Mouse (Mus musculus) 416B (cell line): ENCODE results near the gene Ntm.

ENCODE experiments used
- DNase-seq: peaks from one replicate; pipeline ENCODE4 v3.0.0; 2011; ENCODE audit warnings: low read depth

Gene Ntm

GRCm38 (mm10) chr9:29802071-29802705 is 160.8 kb downstream of the Ntm start:
- no peak for DNase-seq

GRCm38 (mm10) chr9:29796281-29796680 is 166.7 kb downstream of the Ntm start:
- DNase-seq: no peak

DNA sequence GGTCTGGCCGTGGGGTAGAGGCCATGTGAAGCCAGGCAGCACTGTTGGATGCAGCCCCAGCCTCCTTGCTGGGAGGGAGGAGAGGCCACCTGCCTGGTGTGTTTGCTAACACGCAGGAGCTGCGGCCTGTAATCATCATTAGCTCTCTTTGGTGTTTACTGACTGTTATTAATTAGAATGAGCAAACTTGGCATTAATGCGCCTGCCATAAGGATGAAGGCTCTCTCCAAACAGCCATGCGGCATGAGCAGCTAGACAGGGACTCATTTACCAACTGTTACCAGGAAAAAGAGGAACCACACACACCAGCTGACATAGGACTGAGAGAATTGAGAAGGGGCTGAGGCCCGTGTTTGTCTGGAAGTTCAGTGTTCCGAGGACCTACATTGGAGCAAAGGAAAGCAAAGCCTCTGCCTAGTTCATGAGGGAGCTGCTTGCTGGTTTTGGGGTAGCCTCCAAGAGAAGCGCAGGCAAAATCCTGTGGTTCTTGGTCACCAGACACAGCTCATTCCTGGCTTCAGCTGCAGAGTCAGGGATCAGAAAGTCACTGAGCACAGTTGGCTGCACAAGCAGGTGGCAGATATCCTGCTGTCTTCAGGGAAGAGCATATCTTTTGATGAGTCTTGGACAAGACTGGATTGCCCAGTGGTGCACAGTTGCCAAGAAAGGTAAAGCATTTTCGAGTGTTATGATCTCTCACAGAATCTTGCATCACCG is 171.6 kb downstream of the Ntm start:
- no peak for DNase-seq

- DNase-seq: no peak
Measured at GRCm38 (mm10) chr9:29790017-29790416, 172.9 kb downstream of the Ntm start.

- DNase-seq: no peak
Measured at GRCm38 (mm10) chr9:29788855-29789254, 174.1 kb downstream of the Ntm start.

DNA sequence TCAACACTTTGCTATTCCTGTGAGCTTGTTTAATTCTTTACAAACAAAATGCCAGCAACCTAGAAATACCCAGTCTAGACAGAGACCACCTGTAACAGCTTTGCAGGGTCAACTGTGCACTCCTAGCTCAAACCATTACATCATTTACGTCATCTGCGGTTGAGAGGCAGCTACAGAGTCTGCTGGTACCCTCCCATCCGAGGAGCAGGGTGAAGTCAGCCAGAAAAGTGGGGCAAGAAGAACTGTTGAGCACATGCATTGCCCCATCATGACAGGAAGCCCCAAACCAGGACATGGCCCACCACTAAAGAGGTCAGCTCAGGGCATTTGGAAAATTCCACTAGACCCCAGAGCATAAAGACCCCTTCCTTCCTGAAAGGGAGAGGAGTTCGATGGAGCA is 175.5 kb downstream of the Ntm start:
- DNase-seq: no peak

DNA sequence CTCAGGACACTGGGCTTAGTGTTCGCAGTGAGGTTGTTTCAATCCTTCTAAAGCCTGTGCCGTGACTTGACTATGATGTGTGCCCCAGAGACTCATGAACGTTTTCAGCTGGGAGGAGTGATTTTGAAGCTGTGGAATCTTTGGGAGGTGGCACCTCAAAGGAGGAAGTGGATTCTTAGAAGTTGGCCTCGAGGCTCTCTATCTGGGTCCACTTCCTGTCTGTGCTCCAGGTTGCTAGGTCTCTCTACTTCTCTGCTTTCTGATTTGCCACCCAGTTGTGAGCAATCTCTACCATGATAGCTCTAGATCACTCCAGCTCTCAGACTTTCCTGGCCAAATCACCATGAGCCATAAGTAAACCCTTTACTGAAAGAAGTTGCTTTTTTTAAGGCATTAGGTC is 180.2 kb downstream of the Ntm start:
- no peak for DNase-seq

GRCm38 (mm10) chr9:29779739-29780138 is 183.2 kb downstream of the Ntm start:
- DNase-seq: no peak

- DNase-seq: no peak
Measured at GRCm38 (mm10) chr9:29776951-29777350, 186.0 kb downstream of the Ntm start.

DNA sequence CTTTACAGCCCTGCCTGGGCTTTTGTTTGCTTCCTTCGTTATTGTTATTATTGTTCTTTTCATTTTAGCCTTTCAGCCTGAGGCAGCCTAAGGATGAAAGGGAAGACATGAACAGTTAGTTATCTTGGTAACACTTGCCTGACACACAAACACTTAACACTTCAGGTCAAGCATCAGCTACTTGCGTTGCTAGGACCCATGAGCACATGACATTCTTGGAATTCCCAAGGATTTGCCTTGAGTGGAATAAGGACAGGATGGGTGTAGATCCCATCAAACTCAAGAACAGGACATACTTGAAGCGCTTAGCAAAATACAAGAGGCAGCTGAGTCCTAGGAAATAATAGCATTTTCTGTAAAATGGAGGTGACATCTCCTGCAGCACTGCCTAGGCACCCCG is 186.4 kb downstream of the Ntm start:
- no peak for DNase-seq

DNA sequence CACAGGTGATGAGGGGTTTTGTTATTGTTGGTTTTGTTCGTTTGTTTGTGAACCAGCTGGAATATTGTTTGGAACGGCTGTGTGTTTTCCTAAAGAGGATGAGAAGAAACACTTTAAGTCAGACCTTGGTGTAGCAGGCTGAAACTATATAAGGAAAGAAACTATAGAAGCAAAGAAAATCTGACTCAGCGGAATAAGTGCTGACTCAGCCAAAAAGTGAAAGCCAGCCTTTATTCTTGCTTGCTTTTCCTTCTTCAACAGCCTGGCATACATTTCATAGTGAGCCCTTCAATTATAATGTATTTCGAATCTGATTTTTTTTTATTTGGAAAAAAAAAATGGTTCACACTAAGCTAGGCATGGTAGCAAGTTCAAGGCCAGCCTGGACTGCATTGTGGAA is 186.9 kb downstream of the Ntm start:
- DNase-seq: no peak

GRCm38 (mm10) chr9:29772625-29773388 is 190.1 kb downstream of the Ntm start:
- no peak for DNase-seq

DNA sequence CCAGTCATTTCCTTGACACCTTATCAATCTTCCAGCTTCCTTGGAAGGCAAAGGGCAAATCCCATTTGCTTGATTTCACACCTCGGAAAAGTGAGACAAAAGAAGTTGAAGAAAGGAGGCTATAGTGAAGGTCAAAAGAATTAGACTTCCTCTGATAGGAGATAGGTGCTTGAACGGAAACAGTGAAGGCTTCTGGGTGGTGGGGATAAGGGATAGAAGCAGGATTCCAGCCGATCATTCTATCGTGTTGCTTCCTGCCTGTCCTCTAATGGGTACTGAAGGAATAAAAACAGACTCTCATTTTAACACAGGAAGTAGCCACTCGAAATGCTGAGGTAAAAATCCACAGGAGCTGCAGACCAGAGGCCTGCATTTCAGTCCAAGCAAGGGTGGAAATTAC is 191.1 kb downstream of the Ntm start:
- DNase-seq: no peak

DNA sequence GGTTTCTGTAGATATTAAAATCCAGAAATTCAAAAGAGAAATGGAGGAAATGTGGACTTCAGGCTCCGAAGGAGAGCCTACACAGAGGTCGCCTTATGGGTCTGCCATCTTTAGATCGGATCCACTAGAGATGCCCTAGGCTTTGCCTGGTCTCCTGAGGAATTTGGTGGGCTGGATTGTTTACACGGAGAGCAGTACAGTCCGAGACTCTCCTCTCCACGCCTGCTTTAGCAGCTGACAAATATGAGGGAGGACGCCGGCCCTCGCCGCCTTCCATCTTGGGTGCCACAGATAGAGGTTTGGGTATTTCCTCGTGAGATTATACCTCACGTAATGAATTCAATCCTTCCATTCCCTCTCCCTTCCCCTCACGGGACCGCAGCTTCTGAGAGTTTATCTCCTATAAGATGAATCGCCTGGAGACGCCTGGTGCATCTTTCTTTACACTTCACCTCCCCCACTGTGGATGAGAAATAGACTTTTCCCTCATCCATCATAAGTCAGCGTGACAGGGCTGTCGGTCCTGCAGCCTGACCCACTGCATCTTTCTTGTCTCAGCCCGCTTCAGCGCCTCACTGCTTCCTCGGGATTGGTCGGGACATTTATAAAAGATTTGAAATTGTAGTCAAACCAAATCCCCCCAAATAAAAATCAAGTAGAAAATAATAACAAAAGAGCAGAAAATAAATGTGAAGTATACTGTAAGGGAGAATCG is 191.7 kb downstream of the Ntm start:
- DNase-seq: no peak

- no peak for DNase-seq
Measured at GRCm38 (mm10) chr9:29769361-29769760, 193.6 kb downstream of the Ntm start.

DNA sequence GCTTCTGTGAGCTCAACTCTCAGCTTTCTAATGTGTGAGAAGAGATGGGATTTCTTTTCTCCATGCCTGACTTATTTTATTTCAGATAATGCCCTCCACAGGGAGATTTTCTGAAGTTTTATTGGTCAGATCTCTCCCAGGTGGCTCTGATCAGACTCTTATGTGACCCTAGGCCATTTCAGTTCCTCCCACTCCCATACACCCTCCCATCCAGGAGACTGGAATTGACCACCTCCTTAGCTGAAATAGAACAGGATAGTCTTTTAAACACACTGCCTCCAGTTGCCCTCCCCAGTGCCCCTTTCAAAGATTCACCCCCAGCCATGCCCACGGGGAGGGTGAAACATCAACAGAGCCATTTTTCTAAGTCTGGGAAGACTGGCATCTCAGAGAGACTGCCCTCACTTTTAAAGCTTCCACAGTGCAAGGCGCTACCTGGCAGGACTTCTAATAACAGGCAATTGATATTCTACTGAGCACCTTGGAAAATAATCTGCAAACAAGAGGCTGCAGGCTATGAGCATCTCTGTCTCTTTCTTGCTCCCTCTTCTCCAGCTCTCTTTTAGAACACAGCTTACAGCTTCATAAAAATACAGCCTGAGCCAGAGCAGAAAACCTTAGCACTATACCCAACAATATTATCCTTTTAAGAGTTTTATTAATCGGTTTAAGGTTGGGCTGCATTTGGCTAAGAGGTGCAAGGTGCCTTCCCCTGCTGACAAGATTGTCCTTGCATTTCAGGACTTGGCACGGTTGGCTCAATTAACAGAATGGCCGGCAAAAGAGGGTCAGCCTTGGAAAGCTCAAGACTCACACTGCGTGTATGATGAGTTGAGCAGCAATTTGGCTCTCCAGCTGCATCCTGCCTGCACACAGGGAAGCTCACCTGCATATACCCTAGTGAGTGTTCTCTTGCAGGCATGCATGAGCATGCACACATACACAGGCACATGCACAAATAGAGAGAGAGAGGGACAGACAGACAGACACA is 196.7 kb downstream of the Ntm start:
- DNase-seq: no peak

- DNase-seq: no peak
Measured at GRCm38 (mm10) chr9:29763338-29763737, 199.6 kb downstream of the Ntm start.

DNA sequence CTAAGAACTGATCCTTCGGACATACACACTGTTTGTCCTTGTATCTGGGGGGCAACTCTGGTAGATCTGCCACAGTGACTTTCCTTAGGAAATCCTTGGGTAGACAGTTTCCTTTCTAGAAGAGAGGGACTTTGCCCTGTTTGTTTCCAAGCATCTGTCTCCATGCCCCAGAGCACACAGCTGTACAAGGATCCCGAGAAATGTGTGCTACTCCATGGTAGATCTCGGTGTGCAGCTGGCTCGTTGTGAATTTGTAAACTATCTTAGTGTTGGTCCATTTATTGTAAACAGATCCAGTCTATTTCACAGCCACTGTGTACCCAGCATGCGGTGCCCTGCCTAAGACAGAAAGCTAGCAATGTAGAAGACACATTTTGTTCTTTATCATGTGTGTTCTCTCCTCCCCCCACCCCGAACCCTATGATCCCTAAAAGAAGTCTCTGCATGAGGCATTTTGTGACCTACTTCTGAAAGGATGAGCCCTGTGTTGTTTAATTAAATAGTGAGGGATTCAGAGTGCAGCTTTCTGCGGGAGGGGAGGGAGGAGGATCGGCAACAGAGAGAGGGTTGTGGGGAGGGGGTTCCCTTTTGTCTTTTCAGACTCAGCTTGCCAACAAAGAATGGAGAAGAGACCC is 200.9 kb downstream of the Ntm start:
- no peak for DNase-seq

- no peak for DNase-seq
Measured at GRCm38 (mm10) chr9:29761511-29761910, 201.4 kb downstream of the Ntm start.

GRCm38 (mm10) chr9:29759940-29760339 is 203.0 kb downstream of the Ntm start:
- no peak for DNase-seq

DNA sequence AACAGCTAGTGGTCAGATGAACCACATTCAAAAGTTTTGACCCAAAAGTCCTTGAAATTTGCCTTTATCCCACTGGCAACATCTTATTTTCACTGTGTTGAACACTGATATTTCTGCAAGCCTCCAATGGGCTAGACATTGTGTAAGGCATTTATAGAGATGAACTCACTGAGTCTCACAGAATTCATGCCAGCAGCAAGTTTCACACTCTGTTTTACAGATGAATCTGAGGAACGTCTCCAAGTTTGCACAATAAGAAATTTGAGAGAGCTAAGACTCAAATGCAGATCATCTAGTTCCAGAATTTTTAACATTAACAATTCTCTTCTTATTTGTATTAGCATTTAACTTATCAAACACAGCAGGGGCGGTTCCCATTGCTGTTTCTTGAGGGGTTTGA is 203.9 kb downstream of the Ntm start:
- no peak for DNase-seq
